Mouse (Mus musculus): Measurements from ENCODE around the gene Pgls.

DNA sequence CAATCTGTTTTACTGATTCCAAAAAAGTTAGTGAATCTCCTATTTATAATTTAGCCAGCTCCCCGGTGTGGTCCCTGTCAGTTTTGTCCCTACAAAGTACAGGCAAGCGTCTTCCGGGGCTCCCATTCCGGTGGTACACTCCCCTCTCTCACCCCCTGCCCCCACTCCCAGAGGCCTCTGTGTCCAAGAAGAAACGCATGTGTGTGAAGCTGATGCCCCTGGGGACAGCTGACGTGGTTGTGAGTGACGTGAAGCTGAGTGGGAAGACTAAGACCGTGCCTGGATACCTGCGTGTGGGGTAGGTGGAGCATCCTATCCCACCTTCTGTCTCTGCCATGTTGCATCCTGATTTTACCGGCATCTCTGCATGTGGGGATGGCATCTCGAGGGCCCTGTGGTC lies 46.9 kb upstream of the Pgls start:
- TF ChIP-seq POLR2A (IDR thresholded peaks at IDR 0.05; ENCODE audit: low read depth, low read length) = no peak
- no peak for TF ChIP-seq CTCF (IDR thresholded peaks at IDR 0.05; ENCODE audit: extremely low read depth, insufficient read length, insufficient replicate concordance, low read depth, low read length)
